Mouse (Mus musculus) C2C12 (cell line): ENCODE measurements around the gene Hpn.

Experiments used
- CTCF ChIP-seq: IDR thresholded peaks from one replicate; pipeline ENCODE4 v1.5.1; 2011; ENCODE audit not compliant: control insufficient read depth, insufficient read depth, insufficient read length
- MYOD1 ChIP-seq: IDR thresholded peaks from one replicate; pipeline ENCODE4 v1.6.1; 2011; ENCODE audit warnings: low read depth; ENCODE audit not compliant: control insufficient read depth, insufficient read length

GRCm38 (mm10) chr7:31122641-31123631 is 7.8 kb upstream of the Hpn start:
- TF ChIP-seq CTCF, result no peak
- no peak for TF ChIP-seq MYOD1
